Mouse (Mus musculus) intestine, postnatal 0 days (tissue): ENCODE measurements at regions not wholly inside any gene's neighbourhood (a gene's known extent, or its start where the extent isn't known, plus 50 kb on each side); places are given as distances from the start of the nearest gene placed in this dataset.

ENCODE experiments used
- ATAC-seq: fragments of 200-750 bp; cut with Nextera tagmentation; 2 replicates; pipeline ENCODE4 v1.8.0; 2017; ENCODE audit warnings: mild to moderate bottlenecking, moderate TSS enrichment, moderate library complexity
- H3K27ac ChIP-seq: fragments of 300-500 bp; sonication (generic); 2 replicates; pipeline ENCODE4 v1.5.1; 2014; ENCODE audit warnings: mild to moderate bottlenecking, low read depth, low read length, moderate library complexity
- H3K27me3 ChIP-seq: fragments of 300-500 bp; sonication (generic); replicated peaks from 2 replicates; pipeline ENCODE4 v1.6.1; 2014; ENCODE audit warnings: low read length, mixed read lengths; ENCODE audit not compliant: control insufficient read depth, insufficient read depth
- H3K36me3 ChIP-seq: fragments of 300-500 bp; sonication (generic); 2 replicates; pipeline ENCODE4 v1.6.1; 2014; ENCODE audit warnings: mild to moderate bottlenecking, moderate library complexity; ENCODE audit not compliant: control insufficient read depth, insufficient read depth
- H3K4me1 ChIP-seq: fragments of 300-500 bp; sonication (generic); replicated peaks from 2 replicates; pipeline ENCODE4 v1.6.1; 2014; ENCODE audit warnings: antibody characterized with exemption, low read length, mixed read lengths; ENCODE audit not compliant: control insufficient read depth, insufficient read depth
- H3K4me2 ChIP-seq: fragments of 300-500 bp; sonication (generic); replicated peaks from 2 replicates; pipeline ENCODE4 v1.6.1; 2014; ENCODE audit warnings: low read depth, mild to moderate bottlenecking, moderate library complexity
- H3K4me3 ChIP-seq: fragments of 300-500 bp; sonication (generic); 2 replicates; pipeline ENCODE4 v1.5.1; 2014; ENCODE audit warnings: low read depth, low read length
- H3K9ac ChIP-seq: fragments of 300-500 bp; sonication (generic); 2 replicates; pipeline ENCODE4 v1.6.1; 2014; ENCODE audit warnings: mild to moderate bottlenecking, low read depth, low read length
- H3K9me3 ChIP-seq: fragments of 300-500 bp; sonication (generic); 2 replicates; pipeline ENCODE4 v1.6.1; 2016; ENCODE audit warnings: mixed run types; ENCODE audit not compliant: control insufficient read depth
- CTCF ChIP-seq: sonication (generic); IDR thresholded peaks from 2 replicates; pipeline ENCODE4 v1.5.1; 2016; ENCODE audit warnings: low read depth, mild to moderate bottlenecking, control low read depth, antibody characterized with exemption, moderate library complexity
- WGBS: fragments of 180-500 bp; shearing (Covaris S2); extraction: QIAGEN DNeasy Blood & Tissue Kit; methylation state at CpG from one replicate; pipeline ENCODE4 v1.1.7; 2014; 5-methylcytosine and 5-hydroxymethylcytosine counted together

DNA sequence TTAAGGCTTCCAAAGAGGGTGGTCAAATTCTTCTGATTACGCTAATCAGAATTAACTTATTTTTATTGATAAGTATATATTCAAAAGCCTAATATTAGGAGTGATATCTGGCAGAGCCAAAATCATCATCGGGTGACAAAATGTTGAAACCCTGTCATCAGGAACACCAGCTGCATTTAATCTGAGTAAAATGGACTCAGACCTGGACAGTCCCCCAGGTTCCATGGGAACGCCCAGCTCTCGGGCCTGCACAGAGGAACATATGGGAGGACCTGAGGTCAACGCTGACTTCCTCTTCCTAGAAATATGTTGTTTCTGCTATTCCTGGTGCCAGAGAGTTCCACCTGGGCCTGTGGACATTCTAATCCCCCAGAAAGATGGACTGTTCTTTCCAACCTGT, 176.5 kb downstream of the Tmx1 start:
- Histone ChIP-seq H3K27me3 (no peaks in the 10 kb centered on the region), H3K27ac (no peak overlapping the region), H3K4me3 (no peak overlapping the region), H3K36me3 (no peaks in the 10 kb centered on the region), H3K9me3 (no peaks in the 10 kb centered on the region), H3K9ac (no peak overlapping the region), H3K4me1 (0 out of 2 replicates have a peak, but pooled peaks cover 3% of the 10 kb centered on the region), H3K4me2 (no peak overlapping the region)
- TF ChIP-seq CTCF = no peak
- 84% methylated on average over 5 of the region's 5 CpGs for WGBS
- ATAC-seq = no peak

DNA sequence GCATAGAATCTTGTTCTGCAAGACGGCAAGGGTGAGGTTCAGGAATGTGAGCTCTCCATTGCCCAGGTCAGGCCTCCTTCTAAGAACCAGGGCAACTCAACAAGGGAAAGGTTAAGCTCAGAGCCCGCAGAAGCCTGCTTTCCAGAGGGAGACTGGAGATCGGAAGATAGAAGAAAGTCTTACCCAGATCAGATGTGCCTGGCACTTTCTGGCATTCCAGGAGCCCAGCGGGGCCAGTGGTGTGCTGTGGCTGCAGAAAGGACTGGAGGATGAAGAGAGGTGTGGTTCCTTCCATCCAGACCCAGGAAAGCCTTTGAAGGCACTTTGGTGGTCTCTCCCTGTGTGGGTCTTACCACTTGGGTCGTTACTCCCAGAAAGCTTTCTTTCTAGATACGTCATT, 178.4 kb downstream of the Tmx1 start:
- Histone ChIP-seq H3K27ac (no peak overlapping the region), H3K4me3 (no peak overlapping the region), H3K4me1 (0 out of 2 replicates have a peak, but pooled peaks cover 3% of the 10 kb centered on the region), H3K9me3 (no peaks in the 10 kb centered on the region), H3K4me2 (no peak overlapping the region), H3K27me3 (no peaks in the 10 kb centered on the region), H3K36me3 (no peaks in the 10 kb centered on the region), H3K9ac (no peak overlapping the region)
- no peak for TF ChIP-seq CTCF
- WGBS = 75% methylated on average over 6 of the region's 6 CpGs
- no peak for ATAC-seq

DNA sequence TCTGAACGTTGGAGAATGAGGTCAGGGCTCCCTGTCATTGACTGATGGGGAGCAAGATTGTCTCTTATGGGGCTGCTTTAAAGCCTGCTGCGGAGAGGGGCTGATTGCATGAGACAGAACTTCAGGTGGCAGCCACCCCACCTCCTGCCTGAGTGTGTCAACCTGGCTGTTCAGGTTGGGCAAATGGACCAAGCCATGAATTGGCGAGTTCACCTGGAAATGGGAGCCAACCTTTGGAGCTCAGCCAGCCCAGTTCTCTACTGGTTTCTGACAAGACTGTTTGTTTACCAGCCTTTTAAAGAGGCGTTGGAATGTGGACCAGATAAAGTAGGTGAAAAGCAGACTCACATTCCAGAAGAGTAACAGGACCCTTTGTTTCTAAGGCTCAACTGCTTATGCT, 180.3 kb downstream of the Tmx1 start:
- Histone ChIP-seq H3K27me3 (no peaks in the 10 kb centered on the region), H3K4me1 (0 out of 2 replicates have a peak, but pooled peaks cover 3% of the 10 kb centered on the region), H3K27ac (no peak overlapping the region), H3K36me3 (no peaks in the 10 kb centered on the region), H3K9me3 (no peaks in the 10 kb centered on the region), H3K4me2 (no peak overlapping the region), H3K4me3 (no peak overlapping the region), H3K9ac (no peak overlapping the region)
- WGBS = 21% methylated on average over 4 of the region's 4 CpGs
- ATAC-seq = no peak
- no peak for TF ChIP-seq CTCF

DNA sequence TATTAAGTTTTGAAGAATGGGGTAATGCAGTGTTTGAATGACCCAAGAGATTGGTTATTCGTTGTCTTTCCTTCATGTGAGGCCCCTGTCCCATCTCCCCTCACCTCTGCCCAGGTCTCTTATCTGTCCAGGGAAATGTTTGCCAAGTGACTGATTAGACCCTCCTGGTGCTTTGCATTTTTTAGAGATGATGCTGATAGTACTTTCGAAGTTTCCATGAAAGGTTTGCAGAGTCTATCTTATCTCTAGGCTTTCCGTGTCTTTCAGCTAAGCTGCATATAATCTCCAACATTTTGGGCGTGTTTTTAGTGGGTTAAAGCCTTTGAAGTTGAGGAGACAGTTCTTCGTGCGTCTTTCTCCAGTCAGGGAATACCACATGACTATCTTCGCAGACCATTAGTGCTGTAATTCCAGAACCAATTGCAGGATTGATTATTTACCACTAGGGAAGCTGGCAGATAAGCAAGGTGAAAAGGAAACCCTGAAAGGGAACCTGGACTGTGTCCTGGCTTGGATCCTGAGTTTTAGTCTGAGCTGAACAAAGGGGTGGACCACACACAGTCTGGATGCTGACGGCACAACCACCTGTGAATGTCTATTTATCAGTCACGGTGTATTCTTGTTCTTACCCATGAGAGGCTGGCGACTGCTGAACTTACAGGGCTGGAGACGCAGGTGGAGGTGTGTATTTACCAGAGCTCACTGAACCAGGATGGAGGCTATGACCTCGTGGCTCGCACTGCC, 180.9 kb downstream of the Tmx1 start:
- Histone ChIP-seq H3K4me2 (peak overlapping the region; percentile 6; the same call in 1 of the 2 replicates), H3K27ac (no peak overlapping the region), H3K9me3 (no peaks in the 10 kb centered on the region), H3K4me1 (0 out of 2 replicates have a peak, but pooled peaks cover 3% of the 10 kb centered on the region), H3K27me3 (no peaks in the 10 kb centered on the region), H3K36me3 (no peaks in the 10 kb centered on the region), H3K4me3 (no peak overlapping the region), H3K9ac (no peak overlapping the region)
- no peak for ATAC-seq
- no peak; the same call in 1 of the 2 replicates for TF ChIP-seq CTCF
- WGBS = 7% methylated on average over 13 of the region's 13 CpGs

DNA sequence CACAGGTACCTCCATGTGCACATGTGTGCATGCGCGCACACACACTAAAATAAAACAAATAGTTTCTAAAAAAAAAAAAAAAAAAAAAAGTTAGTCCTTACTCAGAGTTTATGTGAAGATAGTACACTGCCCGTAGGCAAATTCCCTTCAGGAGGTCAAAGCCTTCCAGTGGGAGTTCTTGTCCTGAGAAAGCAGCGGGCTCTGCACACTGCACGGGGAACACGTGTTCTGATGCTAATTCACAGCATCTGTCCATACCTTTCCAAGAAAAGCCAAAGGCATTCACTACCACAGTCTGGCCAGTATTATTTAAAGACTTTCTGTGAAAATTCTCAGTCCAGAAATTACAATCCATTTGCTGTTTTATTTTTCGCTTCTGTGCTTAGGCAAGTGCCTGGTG, 183.1 kb downstream of the Tmx1 start:
- no peak overlapping the region for H3K27ac ChIP-seq
- no peaks in the 10 kb centered on the region for H3K9me3 ChIP-seq
- no peak overlapping the region for H3K4me3 ChIP-seq
- H3K9ac ChIP-seq = no peak overlapping the region
- WGBS = 94% methylated on average over 7 of the region's 7 CpGs
- H3K4me2 ChIP-seq = no peak overlapping the region
- H3K27me3 ChIP-seq = no peaks in the 10 kb centered on the region
- 0 out of 2 replicates have a peak, but pooled peaks cover 3% of the 10 kb centered on the region for H3K4me1 ChIP-seq
- ATAC-seq = no peak
- TF ChIP-seq CTCF = no peak
- no peaks in the 10 kb centered on the region for H3K36me3 ChIP-seq

DNA sequence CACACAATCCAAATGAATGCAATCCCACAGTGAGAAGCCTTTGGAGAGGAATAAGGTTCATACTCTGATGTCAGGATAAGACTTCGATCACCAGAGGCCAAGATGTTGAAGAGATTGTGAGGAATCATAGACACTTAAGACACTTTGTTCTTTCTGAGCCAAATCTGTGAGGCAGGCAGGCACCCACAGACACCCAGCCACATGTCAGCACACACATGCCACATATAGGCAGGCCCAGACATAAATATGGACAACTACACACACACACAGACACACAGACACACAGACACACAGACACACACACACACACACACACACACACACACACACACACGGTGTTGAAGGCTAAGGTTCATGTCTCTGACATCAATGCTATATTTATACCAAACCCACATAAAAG, 185.1 kb upstream of the Frmd6 start:
- Histone ChIP-seq H3K36me3 (no peaks in the 10 kb centered on the region), H3K27me3 (no peaks in the 10 kb centered on the region), H3K27ac (no peak overlapping the region), H3K9me3 (no peaks in the 10 kb centered on the region), H3K4me3 (no peak overlapping the region), H3K9ac (no peak overlapping the region), H3K4me2 (no peak overlapping the region), H3K4me1 (no peaks in the 10 kb centered on the region)
- 83% methylated on average over 2 of the region's 2 CpGs for WGBS
- TF ChIP-seq CTCF = no peak
- no peak for ATAC-seq
